Mouse (Mus musculus) liver, postnatal 0 days (tissue): ENCODE data around the gene Ppm1h.

Experiments
- CTCF ChIP-seq: sonication (generic); IDR thresholded peaks from 2 replicates; pipeline ENCODE4 v1.5.1; 2016; ENCODE audit warnings: antibody characterized with exemption, low read depth
- EP300 ChIP-seq: IDR thresholded peaks from 2 replicates; pipeline ENCODE4 v1.6.1; 2016; ENCODE audit warnings: antibody characterized with exemption, low read depth, mild to moderate bottlenecking

GRCm38 (mm10) chr10:122979356-122979755 lies 300.8 kb downstream of the Ppm1h start:
- TF ChIP-seq CTCF (no peak), EP300 (no peak)
